Mouse (Mus musculus): ENCODE measurements around the gene Cela1. TPM values are rescaled to one million over a fixed set of nuclear protein-coding genes. Genes with fewer than 3 reads are reported as not detected.

The Cela1 gene
- 169 TPM for polyA plus RNA-seq (2014; fragmentation: Illumina TruSeq; extraction: RNeasy Lipid Tissue Mini Kit (QIAGEN cat#74804); ENCODE audit: low replicate concordance)

DNA sequence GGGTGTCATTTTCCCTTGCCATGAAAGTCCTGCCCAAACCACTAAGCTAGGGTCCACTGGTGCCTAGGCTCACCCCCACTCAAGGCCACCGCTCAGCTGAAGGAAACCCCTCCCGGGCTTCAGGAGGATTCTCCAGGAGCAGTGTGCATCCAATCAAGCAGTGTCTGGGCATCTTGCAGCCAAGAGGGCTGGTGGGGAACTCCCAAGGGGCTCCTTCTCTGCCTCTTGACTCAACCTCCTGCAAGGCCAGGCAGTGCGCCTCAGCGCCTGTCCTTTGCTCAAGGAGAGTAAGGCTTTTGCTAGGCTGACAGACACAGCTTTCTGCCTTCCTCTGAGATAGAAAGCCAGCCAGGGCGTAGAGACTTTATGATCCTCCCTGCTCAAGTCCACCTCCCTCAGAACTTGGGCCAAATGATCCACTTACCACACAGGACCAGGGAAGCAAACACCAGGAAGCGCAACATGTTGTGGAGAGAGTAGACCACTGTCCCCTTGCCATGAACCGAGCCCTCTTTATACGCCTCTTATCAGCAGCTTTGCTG is at the start of gene Cela1:
TSS of gene Cela1 (minus strand) at position 492 of the 542 bp plus-strand sequence.

DNA sequence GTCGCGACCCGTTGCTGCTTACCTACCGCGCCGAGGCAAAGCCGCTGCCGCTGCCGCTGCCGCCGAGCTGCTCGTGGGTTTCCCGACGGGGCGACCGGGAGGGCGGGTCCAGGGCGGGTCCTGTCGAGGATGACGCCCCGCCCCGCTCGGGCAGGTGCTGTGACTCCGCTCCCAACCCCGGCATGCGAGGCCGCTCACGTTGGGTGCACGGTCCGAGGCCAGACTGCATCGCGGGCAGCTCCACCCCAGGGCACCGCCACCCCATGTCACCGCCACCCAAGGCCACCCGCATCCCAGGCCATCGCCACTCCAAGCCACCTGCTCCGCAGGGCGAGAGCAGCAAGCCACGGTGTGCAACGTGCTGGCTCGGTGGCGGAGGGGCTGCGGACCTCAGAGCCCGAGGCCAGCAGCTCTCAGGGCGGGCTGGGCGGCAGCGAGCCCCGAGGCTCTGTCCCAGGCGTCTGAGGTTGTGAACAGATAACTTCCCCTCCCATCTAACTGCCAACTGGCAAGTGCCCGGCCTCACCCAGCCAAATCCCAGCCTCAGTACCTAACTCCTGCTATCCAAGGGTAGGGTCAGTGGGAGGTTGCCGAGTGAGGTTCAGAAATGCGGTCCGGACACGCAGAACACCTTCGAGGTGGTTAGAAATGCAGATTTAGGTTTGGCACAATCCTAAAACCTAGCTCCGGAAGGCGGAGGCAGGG is 41.7 kb upstream of the Cela1 start, which contains the start of gene Galnt6:
TSS of gene Galnt6 (minus strand) at position 96 of the 705 bp plus-strand sequence.

DNA sequence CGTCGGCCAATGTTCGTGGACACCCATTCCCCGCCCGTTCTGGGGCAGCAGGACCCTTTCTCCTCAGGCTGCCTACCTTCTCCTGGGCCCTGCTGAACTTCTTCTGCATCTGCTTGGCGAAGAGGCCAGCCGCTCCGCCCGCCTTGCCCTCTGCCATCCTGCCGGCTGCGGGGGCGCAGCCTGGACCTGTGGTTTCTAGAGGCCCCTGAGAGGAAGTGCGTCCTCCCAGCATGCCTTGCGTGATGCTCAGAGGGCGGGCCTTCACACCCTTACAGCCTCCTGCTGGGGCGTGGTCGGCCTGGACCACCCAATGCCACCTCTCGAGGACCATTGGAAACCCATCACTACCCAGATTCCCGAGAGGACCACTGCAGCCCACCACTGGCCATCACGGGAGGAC is 18.4 kb downstream of the Cela1 start, which contains the start of gene Bin2:
TSS of gene Bin2 (minus strand) at position 217 of the 400 bp plus-strand sequence.

GRCm38 (mm10) chr15:100636700-100637501 is 50.8 kb downstream of the Cela1 start, which contains the start of gene Smagp:
Smagp (minus strand) TSS chr15:100636940.

Other genes starting within 250 kb of the Cela1 start
- 16.8 TPM for gene Letmd1, start 218.9 kb downstream of the Cela1 start, polyA plus RNA-seq (2014; fragmentation: Illumina TruSeq; extraction: RNeasy Lipid Tissue Mini Kit (QIAGEN cat#74804); ENCODE audit: low replicate concordance)
- 1.1 TPM for gene Csrnp2, start 192.4 kb downstream of the Cela1 start, polyA plus RNA-seq (2014; fragmentation: Illumina TruSeq; extraction: RNeasy Lipid Tissue Mini Kit (QIAGEN cat#74804); ENCODE audit: low replicate concordance)
- gene Tfcp2, start 135.9 kb downstream of the Cela1 start, polyA plus RNA-seq (2014; fragmentation: Illumina TruSeq; extraction: RNeasy Lipid Tissue Mini Kit (QIAGEN cat#74804); ENCODE audit: low replicate concordance): 3.1 TPM
- 0.74 TPM for gene Pou6f1, start 87.9 kb downstream of the Cela1 start, polyA plus RNA-seq (2014; fragmentation: Illumina TruSeq; extraction: RNeasy Lipid Tissue Mini Kit (QIAGEN cat#74804); ENCODE audit: low replicate concordance)
- 273 TPM for gene Dazap2, start 72.6 kb downstream of the Cela1 start, polyA plus RNA-seq (2014; fragmentation: Illumina TruSeq; extraction: RNeasy Lipid Tissue Mini Kit (QIAGEN cat#74804); ENCODE audit: low replicate concordance)
- 1.0 TPM for gene Smagp, start 51.0 kb downstream of the Cela1 start, polyA plus RNA-seq (2014; fragmentation: Illumina TruSeq; extraction: RNeasy Lipid Tissue Mini Kit (QIAGEN cat#74804); ENCODE audit: low replicate concordance)
- gene Bin2, start 18.4 kb downstream of the Cela1 start, polyA plus RNA-seq (2014; fragmentation: Illumina TruSeq; extraction: RNeasy Lipid Tissue Mini Kit (QIAGEN cat#74804); ENCODE audit: low replicate concordance): 1.4 TPM
- 25.3 TPM for gene Galnt6, start 41.5 kb upstream of the Cela1 start, polyA plus RNA-seq (2014; fragmentation: Illumina TruSeq; extraction: RNeasy Lipid Tissue Mini Kit (QIAGEN cat#74804); ENCODE audit: low replicate concordance)
- 0.67 TPM for gene Slc4a8, start 73.8 kb upstream of the Cela1 start, polyA plus RNA-seq (2014; fragmentation: Illumina TruSeq; extraction: RNeasy Lipid Tissue Mini Kit (QIAGEN cat#74804); ENCODE audit: low replicate concordance)
- 0.52 TPM for gene Scn8a, start 181.9 kb upstream of the Cela1 start, polyA plus RNA-seq (2014; fragmentation: Illumina TruSeq; extraction: RNeasy Lipid Tissue Mini Kit (QIAGEN cat#74804); ENCODE audit: low replicate concordance)

Data from small intestine, adult 10 weeks (tissue).